Mouse (Mus musculus) cerebellum, adult 2 months (tissue): ENCODE data around the gene Zfp414.

Source experiments
- CTCF ChIP-seq: fragments of 200-500 bp; IDR thresholded peaks from 2 replicates; pipeline ENCODE4 v1.5.1; 2011; ENCODE audit warnings: low read depth, mild to moderate bottlenecking, control low read depth, low read length, moderate library complexity, borderline replicate concordance; ENCODE audit not compliant: insufficient read depth
- POLR2A ChIP-seq: fragments of 200-500 bp; IDR thresholded peaks from 2 replicates; pipeline ENCODE4 v1.6.1; 2011; ENCODE audit warnings: low read length, control low read depth, borderline replicate concordance; ENCODE audit not compliant: insufficient read depth

- no peak for TF ChIP-seq CTCF
- no peak for TF ChIP-seq POLR2A
Measured at GRCm38 (mm10) chr17:33669681-33670080, 40.8 kb downstream of the Zfp414 start.
